Mouse (Mus musculus): Measurements from ENCODE around the gene Gm10491. TPM values are rescaled to one million over a fixed set of nuclear protein-coding genes. Genes with fewer than 3 reads are reported as not detected.

The Gm10491 gene
- polyA plus RNA-seq, 1 experiment from 2014 or later: not detected

- no peak for ATAC-seq (replicated peaks; ENCODE audit: extremely low read depth, insufficient read depth, low FRiP score)
- H3K9ac ChIP-seq (ENCODE audit: low read length): no peak overlapping the region
Measured at GRCm38 (mm10) chrX:7867141-7867540, 40.5 kb downstream of the Gm10491 start.

GRCm38 (mm10) chrX:7865786-7866185 is 41.8 kb downstream of the Gm10491 start:
- Histone ChIP-seq H3K9me3 (replicated peaks; ENCODE audit: control insufficient read depth, low read length) (no peaks in the 10 kb centered on the region), H3K4me2 (ENCODE audit: low read depth, low read length) (no peak overlapping the region), H3K36me3 (ENCODE audit: control insufficient read depth, insufficient read depth) (peaks cover 4% of the 10 kb centered on the region), H3K4me1 (ENCODE audit: control insufficient read depth, insufficient read depth, low read length) (no peaks in the 10 kb centered on the region), H3K27ac (ENCODE audit: low read length) (no peak overlapping the region), H3K27me3 (ENCODE audit: control insufficient read depth, insufficient read depth, low read length) (no peaks in the 10 kb centered on the region), H3K9ac (ENCODE audit: low read length) (no peak overlapping the region), H3K4me3 (ENCODE audit: low read length) (no peak overlapping the region)
- ATAC-seq (replicated peaks; ENCODE audit: extremely low read depth, insufficient read depth, low FRiP score): no peak
- WGBS: 41% methylated on average over 2 of the region's 2 CpGs

More at GRCm38 (mm10) chrX:7867141-7867540, 40.5 kb downstream of the Gm10491 start:
- H3K9me3 ChIP-seq (replicated peaks; ENCODE audit: control insufficient read depth, low read length): no peaks in the 10 kb centered on the region
- peaks cover 4% of the 10 kb centered on the region for H3K36me3 ChIP-seq (ENCODE audit: control insufficient read depth, insufficient read depth)
- no peak overlapping the region for H3K27ac ChIP-seq (ENCODE audit: low read length)
- 84% methylated on average over 1 of the region's 1 CpGs for WGBS
- H3K4me1 ChIP-seq (ENCODE audit: control insufficient read depth, insufficient read depth, low read length): no peaks in the 10 kb centered on the region
- H3K27me3 ChIP-seq (ENCODE audit: control insufficient read depth, insufficient read depth, low read length): no peaks in the 10 kb centered on the region
- no peak overlapping the region for H3K4me2 ChIP-seq (ENCODE audit: low read depth, low read length)
- no peak overlapping the region for H3K4me3 ChIP-seq (ENCODE audit: low read length)

GRCm38 (mm10) chrX:7865343-7865742 is 42.3 kb downstream of the Gm10491 start:
- Histone ChIP-seq H3K27me3 (ENCODE audit: control insufficient read depth, insufficient read depth, low read length) (no peaks in the 10 kb centered on the region), H3K4me3 (ENCODE audit: low read length) (no peak overlapping the region), H3K9ac (ENCODE audit: low read length) (no peak overlapping the region), H3K9me3 (replicated peaks; ENCODE audit: control insufficient read depth, low read length) (no peaks in the 10 kb centered on the region), H3K36me3 (ENCODE audit: control insufficient read depth, insufficient read depth) (peaks cover 4% of the 10 kb centered on the region), H3K4me1 (ENCODE audit: control insufficient read depth, insufficient read depth, low read length) (no peaks in the 10 kb centered on the region), H3K4me2 (ENCODE audit: low read depth, low read length) (no peak overlapping the region), H3K27ac (ENCODE audit: low read length) (no peak overlapping the region)
- WGBS: 49% methylated on average over 2 of the region's 2 CpGs
- ATAC-seq (replicated peaks; ENCODE audit: extremely low read depth, insufficient read depth, low FRiP score): no peak

GRCm38 (mm10) chrX:7864551-7864950 is 43.1 kb downstream of the Gm10491 start:
- H3K4me2 ChIP-seq (ENCODE audit: low read depth, low read length): no peak overlapping the region
- H3K9me3 ChIP-seq (replicated peaks; ENCODE audit: control insufficient read depth, low read length): no peaks in the 10 kb centered on the region
- H3K9ac ChIP-seq (ENCODE audit: low read length): no peak overlapping the region
- H3K4me1 ChIP-seq (ENCODE audit: control insufficient read depth, insufficient read depth, low read length): no peaks in the 10 kb centered on the region
- no peak overlapping the region for H3K27ac ChIP-seq (ENCODE audit: low read length)
- no peak overlapping the region for H3K4me3 ChIP-seq (ENCODE audit: low read length)
- peaks cover 4% of the 10 kb centered on the region for H3K36me3 ChIP-seq (ENCODE audit: control insufficient read depth, insufficient read depth)
- no peak for ATAC-seq (replicated peaks; ENCODE audit: extremely low read depth, insufficient read depth, low FRiP score)
- no peaks in the 10 kb centered on the region for H3K27me3 ChIP-seq (ENCODE audit: control insufficient read depth, insufficient read depth, low read length)
- 74% methylated on average over 3 of the region's 3 CpGs for WGBS

GRCm38 (mm10) chrX:7863181-7863580 is 44.5 kb downstream of the Gm10491 start:
- Histone ChIP-seq H3K9ac (ENCODE audit: low read length) (no peak overlapping the region), H3K4me3 (ENCODE audit: low read length) (no peak overlapping the region), H3K27me3 (ENCODE audit: control insufficient read depth, insufficient read depth, low read length) (no peaks in the 10 kb centered on the region), H3K4me1 (ENCODE audit: control insufficient read depth, insufficient read depth, low read length) (no peaks in the 10 kb centered on the region), H3K4me2 (ENCODE audit: low read depth, low read length) (no peak overlapping the region), H3K27ac (ENCODE audit: low read length) (no peak overlapping the region), H3K36me3 (ENCODE audit: control insufficient read depth, insufficient read depth) (peaks cover 3% of the 10 kb centered on the region), H3K9me3 (replicated peaks; ENCODE audit: control insufficient read depth, low read length) (no peaks in the 10 kb centered on the region)
- WGBS: 82% methylated on average over 1 of the region's 1 CpGs
- no peak for ATAC-seq (replicated peaks; ENCODE audit: extremely low read depth, insufficient read depth, low FRiP score)

- Histone ChIP-seq H3K4me3 (ENCODE audit: low read length) (no peak overlapping the region), H3K27ac (ENCODE audit: low read length) (no peak overlapping the region), H3K4me1 (ENCODE audit: control insufficient read depth, insufficient read depth, low read length) (no peaks in the 10 kb centered on the region), H3K27me3 (ENCODE audit: control insufficient read depth, insufficient read depth, low read length) (no peaks in the 10 kb centered on the region), H3K9me3 (replicated peaks; ENCODE audit: control insufficient read depth, low read length) (no peaks in the 10 kb centered on the region), H3K4me2 (ENCODE audit: low read depth, low read length) (no peak overlapping the region), H3K9ac (ENCODE audit: low read length) (no peak overlapping the region), H3K36me3 (ENCODE audit: control insufficient read depth, insufficient read depth) (no peaks in the 10 kb centered on the region)
- 76% methylated on average over 3 of the region's 3 CpGs for WGBS
- ATAC-seq (replicated peaks; ENCODE audit: extremely low read depth, insufficient read depth, low FRiP score): no peak
Measured at GRCm38 (mm10) chrX:7859191-7859753, 48.4 kb downstream of the Gm10491 start.

Other genes starting within 250 kb of the Gm10491 start
- gene Plp2, start 236.4 kb downstream of the Gm10491 start, polyA plus RNA-seq (2015; fragmentation: Nextera tagmentation; extraction: Ambion mirVana): 142 and 150 TPM in 2 replicates
- gene Magix, start 226.6 kb downstream of the Gm10491 start, polyA plus RNA-seq (2015; fragmentation: Nextera tagmentation; extraction: Ambion mirVana): 0.60 and 1.1 TPM in 2 replicates
- gene Gpkow, start 210.7 kb downstream of the Gm10491 start, polyA plus RNA-seq (2015; fragmentation: Nextera tagmentation; extraction: Ambion mirVana): 33.2 and 33.5 TPM in 2 replicates
- 31.5 and 35.3 TPM in 2 replicates for gene Wdr45, start 193.5 kb downstream of the Gm10491 start, polyA plus RNA-seq (2015; fragmentation: Nextera tagmentation; extraction: Ambion mirVana)
- gene Gm45208, start 185.6 kb downstream of the Gm10491 start, polyA plus RNA-seq (2015; fragmentation: Nextera tagmentation; extraction: Ambion mirVana): not detected in 2 replicates
- 32.4 and 34.0 TPM in 2 replicates for gene Praf2, start 179.4 kb downstream of the Gm10491 start, polyA plus RNA-seq (2015; fragmentation: Nextera tagmentation; extraction: Ambion mirVana)
- gene Ccdc120, start 156.9 kb downstream of the Gm10491 start, polyA plus RNA-seq (2015; fragmentation: Nextera tagmentation; extraction: Ambion mirVana): 4.1 and 8.5 TPM in 2 replicates
- gene Tfe3, start 145.3 kb downstream of the Gm10491 start, polyA plus RNA-seq (2015; fragmentation: Nextera tagmentation; extraction: Ambion mirVana): 19.1 TPM in 2 replicates
- 29.8 and 30.7 TPM in 2 replicates for gene Gripap1, start 118.1 kb downstream of the Gm10491 start, polyA plus RNA-seq (2015; fragmentation: Nextera tagmentation; extraction: Ambion mirVana)
- 0.46 and 0.54 TPM in 2 replicates for gene Kcnd1, start 85.5 kb downstream of the Gm10491 start, polyA plus RNA-seq (2015; fragmentation: Nextera tagmentation; extraction: Ambion mirVana)
- 27.1 and 27.4 TPM in 2 replicates for gene Otud5, start 66.5 kb downstream of the Gm10491 start, polyA plus RNA-seq (2015; fragmentation: Nextera tagmentation; extraction: Ambion mirVana)
- 6.1 and 6.4 TPM in 2 replicates for gene Pim2, start 29.6 kb downstream of the Gm10491 start, polyA plus RNA-seq (2015; fragmentation: Nextera tagmentation; extraction: Ambion mirVana)
- 28.9 and 30.5 TPM in 2 replicates for gene Slc35a2, start 23.8 kb downstream of the Gm10491 start, polyA plus RNA-seq (2015; fragmentation: Nextera tagmentation; extraction: Ambion mirVana)
- 74.7 and 82.7 TPM in 2 replicates for gene Pqbp1, start 8.6 kb downstream of the Gm10491 start, polyA plus RNA-seq (2015; fragmentation: Nextera tagmentation; extraction: Ambion mirVana)
- 114 and 122 TPM in 2 replicates for gene Timm17b, start 8.5 kb downstream of the Gm10491 start, polyA plus RNA-seq (2015; fragmentation: Nextera tagmentation; extraction: Ambion mirVana)
- gene Gm10490, start 1.7 kb upstream of the Gm10491 start, polyA plus RNA-seq (2015; fragmentation: Nextera tagmentation; extraction: Ambion mirVana): not detected in 2 replicates
- 0.32 and 0.42 TPM in 2 replicates for gene Pcsk1n, start 12.0 kb upstream of the Gm10491 start, polyA plus RNA-seq (2015; fragmentation: Nextera tagmentation; extraction: Ambion mirVana)
- gene Eras, start 20.8 kb upstream of the Gm10491 start, polyA plus RNA-seq (2015; fragmentation: Nextera tagmentation; extraction: Ambion mirVana): not detected in 2 replicates
- 26.1 and 26.7 TPM in 2 replicates for gene Hdac6, start 40.1 kb upstream of the Gm10491 start, polyA plus RNA-seq (2015; fragmentation: Nextera tagmentation; extraction: Ambion mirVana)
- gene Gata1, start 70.2 kb upstream of the Gm10491 start, polyA plus RNA-seq (2015; fragmentation: Nextera tagmentation; extraction: Ambion mirVana): 1.1 and 1.4 TPM in 2 replicates
- 0.74 and 0.77 TPM in 2 replicates for gene Glod5, start 110.7 kb upstream of the Gm10491 start, polyA plus RNA-seq (2015; fragmentation: Nextera tagmentation; extraction: Ambion mirVana)
- gene Suv39h1, start 166.9 kb upstream of the Gm10491 start, polyA plus RNA-seq (2015; fragmentation: Nextera tagmentation; extraction: Ambion mirVana): 31.3 and 33.7 TPM in 2 replicates
- 0.62 and 2.2 TPM in 2 replicates for gene Was, start 182.7 kb upstream of the Gm10491 start, polyA plus RNA-seq (2015; fragmentation: Nextera tagmentation; extraction: Ambion mirVana)
- 27.5 and 27.6 TPM in 2 replicates for gene Wdr13, start 225.1 kb upstream of the Gm10491 start, polyA plus RNA-seq (2015; fragmentation: Nextera tagmentation; extraction: Ambion mirVana)
- 295 and 339 TPM in 2 replicates for gene Rbm3, start 238.0 kb upstream of the Gm10491 start, polyA plus RNA-seq (2015; fragmentation: Nextera tagmentation; extraction: Ambion mirVana)